Mouse (Mus musculus): Measurements from ENCODE around the gene Sdk1. TPM values are rescaled to one million over a fixed set of nuclear protein-coding genes. Genes with fewer than 3 reads are reported as not detected.

The Sdk1 gene
- total RNA-seq, 2 experiments from 2014 or later = not detected

DNA sequence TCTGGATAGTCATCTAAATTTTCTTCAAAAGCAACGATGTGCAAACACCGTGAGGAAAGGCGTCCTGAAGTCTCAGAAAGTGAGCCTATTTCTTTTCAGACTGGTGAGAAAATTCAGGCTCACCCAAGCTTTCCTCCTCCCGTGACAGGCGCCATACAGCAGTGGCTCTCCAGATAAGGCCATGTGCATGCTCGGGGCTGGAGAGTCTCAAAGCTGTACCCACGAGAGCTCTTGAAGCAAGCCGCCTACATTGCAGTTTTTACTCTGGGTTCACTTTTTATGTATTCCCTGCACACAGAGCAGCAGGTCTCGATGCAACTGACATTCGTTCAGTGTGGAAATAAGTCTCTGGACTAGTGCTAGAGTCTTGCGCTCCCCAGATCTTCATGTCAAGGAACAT is 171.7 kb downstream of the Sdk1 start:
- no peak for ATAC-seq (replicated peaks; ENCODE audit: low FRiP score, low TSS enrichment, poor library complexity, severe bottlenecking)

DNA sequence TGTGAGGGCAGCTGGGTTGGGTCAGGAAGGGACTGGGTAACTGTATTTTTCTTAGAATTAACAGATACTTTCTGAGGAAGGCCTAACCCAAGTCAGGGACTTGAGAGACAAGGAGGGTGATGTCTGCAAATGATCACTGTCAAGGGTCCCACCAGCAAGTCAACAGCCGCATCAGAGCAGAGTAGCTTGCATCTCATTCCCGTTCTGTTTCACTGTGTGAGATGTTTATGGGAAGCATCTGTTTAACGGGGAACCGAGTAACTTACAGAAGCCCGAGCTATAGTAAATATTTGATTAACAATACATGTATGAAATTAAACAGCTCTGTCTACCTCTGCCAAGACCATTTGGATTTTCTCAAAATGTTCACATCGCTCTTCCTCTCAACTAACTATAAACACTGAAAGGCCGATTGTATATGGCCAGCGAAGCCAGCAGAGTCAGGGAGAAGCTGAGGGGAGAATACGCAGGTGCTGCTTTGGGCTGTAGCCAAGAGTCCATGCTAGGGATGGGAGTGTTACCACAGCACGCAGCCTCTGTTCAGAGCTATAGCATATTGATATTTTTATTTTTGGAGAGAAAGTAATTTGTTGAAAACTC is 174.5 kb downstream of the Sdk1 start:
- no peak for ATAC-seq (replicated peaks; ENCODE audit: low FRiP score, low TSS enrichment, poor library complexity, severe bottlenecking)

DNA sequence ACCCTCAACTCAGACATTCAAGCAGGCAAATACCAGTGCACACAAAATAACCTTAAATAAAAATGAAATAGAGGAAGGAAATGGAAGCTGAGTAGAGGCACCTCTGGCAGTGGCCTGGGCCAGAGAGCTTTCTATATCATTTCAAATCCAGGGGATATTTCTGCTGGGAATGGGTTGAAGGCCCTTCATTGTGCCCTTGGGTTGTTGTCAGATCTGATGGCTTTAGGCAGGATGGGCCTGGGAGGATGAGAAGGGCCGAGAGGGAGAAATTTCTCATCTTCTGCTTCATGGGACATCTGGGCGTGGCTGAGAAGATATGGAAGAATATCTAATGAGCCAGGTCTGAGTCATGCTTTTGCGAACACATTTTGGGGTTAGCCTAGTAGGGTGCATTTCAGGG is 186.8 kb downstream of the Sdk1 start:
- ATAC-seq (replicated peaks; ENCODE audit: low FRiP score, low TSS enrichment, poor library complexity, severe bottlenecking) = no peak

DNA sequence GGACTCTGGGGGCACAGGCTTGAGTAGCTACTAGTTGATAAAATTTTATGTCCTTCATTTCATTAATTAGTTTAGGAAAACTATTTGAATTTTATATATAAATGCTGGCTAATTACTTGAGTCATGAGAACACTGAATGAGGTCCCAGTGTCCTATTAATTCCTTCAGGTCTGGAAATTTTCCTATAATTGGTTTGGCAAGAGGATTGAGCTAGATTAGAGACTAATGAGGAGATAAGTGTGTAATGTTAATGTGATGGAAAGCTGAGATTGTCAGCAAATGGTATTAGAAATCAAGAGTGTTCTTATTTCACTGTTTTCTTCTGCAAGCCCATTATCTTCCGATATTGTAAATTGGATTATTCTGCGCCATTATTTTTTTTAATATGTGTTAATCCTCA is 192.0 kb downstream of the Sdk1 start:
- ATAC-seq (replicated peaks; ENCODE audit: low FRiP score, low TSS enrichment, poor library complexity, severe bottlenecking) = no peak

DNA sequence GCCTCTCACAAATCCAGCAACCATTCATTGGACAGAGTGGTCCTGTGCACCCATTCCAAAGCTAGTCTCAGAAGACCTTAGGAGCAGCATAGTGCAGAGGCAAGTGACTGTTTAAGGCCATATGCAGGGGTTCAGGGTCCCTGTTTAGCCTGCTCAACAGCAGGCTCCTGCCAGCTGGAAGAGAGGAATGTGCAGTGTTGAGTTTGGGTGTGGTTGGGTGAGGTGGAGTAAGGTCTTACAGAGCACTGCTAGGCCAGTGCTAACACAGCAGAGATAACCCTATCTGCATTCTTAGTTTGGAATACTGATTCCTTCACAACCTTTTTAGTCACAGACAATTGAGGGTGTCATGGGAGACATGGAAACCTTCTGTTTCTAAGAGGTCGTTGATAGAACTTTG is 206.0 kb downstream of the Sdk1 start:
- ATAC-seq (replicated peaks; ENCODE audit: low FRiP score, low TSS enrichment, poor library complexity, severe bottlenecking) = no peak

DNA sequence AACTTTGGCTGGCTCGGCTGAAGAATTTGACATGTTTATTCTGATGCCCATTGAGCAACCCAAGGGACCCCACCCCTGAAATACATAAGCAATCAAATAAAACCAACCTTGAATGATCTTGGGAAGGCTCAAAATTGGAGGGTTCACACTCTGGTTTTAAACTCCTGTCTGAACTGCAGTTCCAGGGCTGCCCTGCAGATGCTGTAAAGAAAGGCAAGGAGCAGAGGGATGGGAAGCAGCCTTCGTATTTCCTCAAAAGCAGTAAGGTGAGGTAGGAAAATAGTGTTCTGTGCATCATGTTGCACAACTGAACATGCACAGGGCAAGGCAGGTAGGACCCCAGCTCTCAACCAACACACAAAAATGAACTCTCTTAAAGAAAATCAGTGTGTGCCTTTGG is 222.1 kb downstream of the Sdk1 start:
- ATAC-seq (replicated peaks; ENCODE audit: low FRiP score, low TSS enrichment, poor library complexity, severe bottlenecking) = no peak

DNA sequence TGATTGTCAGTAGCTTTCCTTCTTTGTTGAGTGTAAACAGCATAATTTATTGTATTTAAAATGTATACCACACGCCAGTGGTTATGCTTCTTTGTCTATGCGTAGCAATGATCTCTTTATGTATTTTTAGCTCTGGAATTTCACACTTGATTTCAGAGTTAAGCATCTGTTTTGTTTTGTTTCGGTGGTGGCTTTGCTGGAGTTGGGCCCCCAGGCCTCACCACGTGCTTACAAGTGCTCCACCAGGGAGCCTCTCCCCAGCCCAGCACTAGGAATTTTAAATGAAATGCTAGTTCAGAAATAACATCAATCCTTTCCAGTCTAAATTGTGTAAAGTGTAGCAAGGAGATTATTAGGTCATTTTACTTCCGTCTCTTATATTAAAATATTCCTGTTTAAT is 227.5 kb downstream of the Sdk1 start:
- no peak for ATAC-seq (replicated peaks; ENCODE audit: low FRiP score, low TSS enrichment, poor library complexity, severe bottlenecking)

DNA sequence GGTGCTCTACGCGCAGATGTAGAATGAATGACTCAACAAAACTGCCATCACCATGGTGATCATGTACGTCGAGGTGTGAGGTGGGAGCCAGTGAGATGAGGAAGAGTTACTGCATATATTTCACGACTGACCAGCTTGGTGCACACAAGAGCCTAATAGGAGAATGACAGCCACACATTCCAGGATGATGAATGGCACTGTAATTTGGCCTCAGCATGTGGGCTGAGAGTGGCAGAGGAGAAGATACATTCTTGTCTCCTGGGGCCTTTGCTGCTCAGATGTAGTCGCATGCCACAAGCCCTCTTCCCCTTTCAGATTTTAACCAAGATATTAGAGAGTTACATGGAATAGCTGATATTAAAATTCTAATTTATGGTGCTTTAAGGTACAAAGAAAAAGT is 264.0 kb downstream of the Sdk1 start:
- no peak for ATAC-seq (replicated peaks; ENCODE audit: low FRiP score, low TSS enrichment, poor library complexity, severe bottlenecking)

DNA sequence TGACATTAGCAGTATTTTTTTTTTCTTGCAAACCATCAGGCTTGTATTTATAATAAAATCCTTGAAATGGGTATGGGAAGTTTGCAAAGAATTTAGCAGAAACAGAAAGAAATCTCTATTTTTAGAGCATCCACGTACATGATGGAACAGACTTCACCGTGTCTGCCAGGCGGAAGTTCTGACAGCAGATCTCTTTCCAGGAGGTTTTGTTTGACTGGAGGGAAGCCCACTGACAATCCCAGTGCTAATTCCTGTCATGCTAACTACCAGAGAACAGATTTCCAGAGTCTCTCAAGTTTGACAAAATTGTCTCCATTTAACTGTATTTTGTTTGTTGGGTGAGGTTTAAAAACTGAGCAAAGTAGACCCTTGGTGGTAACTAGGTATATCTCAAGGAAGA is 265.1 kb downstream of the Sdk1 start:
- no peak for ATAC-seq (replicated peaks; ENCODE audit: low FRiP score, low TSS enrichment, poor library complexity, severe bottlenecking)

DNA sequence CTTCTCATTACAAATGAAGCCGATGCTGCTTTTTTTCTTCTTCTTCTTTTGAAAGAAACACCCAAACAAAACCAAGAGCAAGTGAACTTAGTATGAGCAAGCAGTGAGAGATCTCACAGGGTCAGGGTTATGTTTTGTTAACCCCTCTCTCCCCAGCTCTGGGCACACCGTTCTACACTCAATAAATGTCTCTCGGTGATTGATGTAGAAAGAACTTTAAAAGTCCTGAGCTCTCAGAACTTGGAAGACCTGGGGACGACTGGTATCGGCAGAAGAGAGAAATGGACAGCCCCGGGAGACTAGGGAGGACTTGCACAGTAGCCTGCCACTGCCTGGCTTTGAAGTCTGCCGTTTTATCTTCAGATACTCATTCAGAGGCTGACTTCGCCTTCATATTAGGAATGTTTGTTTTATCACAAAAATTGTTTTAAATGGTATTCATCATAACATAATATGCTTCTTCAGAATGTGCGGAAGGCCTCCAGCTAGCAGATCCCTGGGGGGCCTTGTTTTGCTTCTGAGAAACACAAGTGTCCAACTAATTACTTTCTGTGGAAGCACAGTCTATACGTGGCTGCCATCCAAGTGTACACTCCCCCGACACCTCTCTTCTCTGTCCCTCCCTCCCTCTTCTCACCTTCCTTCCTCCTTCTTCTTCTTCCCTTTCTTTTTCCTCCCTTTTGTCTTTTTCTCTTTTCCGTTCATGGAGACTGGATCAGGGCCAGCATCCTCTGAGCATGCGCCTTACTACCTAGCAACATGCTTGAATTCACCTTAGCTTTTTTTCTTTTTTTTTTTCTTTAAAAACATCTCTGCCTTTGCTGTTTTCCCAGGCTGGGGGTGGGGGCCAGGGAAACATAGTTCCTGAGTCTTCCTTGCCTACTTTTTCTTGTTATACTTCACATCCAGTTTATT is 283.8 kb downstream of the Sdk1 start:
- ATAC-seq (replicated peaks; ENCODE audit: low FRiP score, low TSS enrichment, poor library complexity, severe bottlenecking) = no peak

DNA sequence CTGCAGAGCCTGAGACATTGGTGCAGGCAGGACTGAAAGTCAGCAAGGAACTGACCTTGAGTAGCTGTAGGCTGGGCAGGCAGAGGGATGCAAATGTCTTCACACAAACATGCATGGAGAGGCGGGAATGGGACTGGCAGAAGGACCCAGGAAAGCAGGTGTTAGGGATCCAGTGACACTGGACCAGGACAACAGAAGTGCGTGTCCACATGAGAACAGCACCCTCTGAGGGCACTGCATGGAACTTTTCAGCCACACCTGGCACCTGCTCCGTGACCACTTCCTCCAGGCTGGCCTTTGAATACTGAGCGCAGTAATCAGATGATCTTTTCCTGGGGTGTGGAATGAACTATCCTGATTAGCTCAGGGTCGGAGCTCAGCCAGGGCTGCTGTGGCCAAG is 298.9 kb downstream of the Sdk1 start:
- no peak for ATAC-seq (replicated peaks; ENCODE audit: low FRiP score, low TSS enrichment, poor library complexity, severe bottlenecking)

DNA sequence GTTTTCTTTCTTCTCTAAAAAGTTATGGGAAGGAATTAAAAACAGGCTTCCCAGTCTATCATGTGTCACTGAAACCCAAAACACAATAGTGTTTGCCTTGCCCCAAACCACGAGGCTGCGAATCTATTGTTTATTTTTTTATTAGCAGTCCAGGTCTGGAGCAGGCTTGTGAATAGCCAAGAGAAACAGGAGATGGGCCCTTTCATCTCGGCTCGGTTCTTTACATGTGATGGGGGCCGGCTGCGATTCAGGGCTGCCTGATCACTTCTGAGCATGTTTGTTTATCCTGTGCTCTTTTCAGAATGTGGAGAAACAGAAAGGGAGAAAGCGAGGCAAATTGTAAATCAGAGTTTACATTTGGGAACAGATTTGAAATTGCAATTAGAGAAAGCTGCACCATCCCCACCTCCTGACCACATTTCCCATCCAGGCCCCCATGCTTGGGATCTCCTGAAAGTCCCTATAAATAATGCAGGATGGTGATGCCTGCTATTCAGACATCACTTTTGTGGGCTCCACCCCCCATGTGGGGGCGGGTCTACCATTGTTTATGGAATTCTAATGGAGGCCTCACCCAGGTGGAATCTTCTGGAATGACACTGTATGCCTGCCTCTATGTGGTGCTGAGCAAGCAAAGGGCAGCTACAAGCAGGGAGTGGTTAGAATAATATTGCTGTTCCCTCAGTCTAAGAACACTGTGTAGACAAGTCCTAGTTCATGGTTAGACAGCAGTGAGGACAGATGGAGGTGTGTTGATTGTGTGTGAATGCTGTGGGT is 301.8 kb downstream of the Sdk1 start:
- ATAC-seq (replicated peaks; ENCODE audit: low FRiP score, low TSS enrichment, poor library complexity, severe bottlenecking) = no peak

DNA sequence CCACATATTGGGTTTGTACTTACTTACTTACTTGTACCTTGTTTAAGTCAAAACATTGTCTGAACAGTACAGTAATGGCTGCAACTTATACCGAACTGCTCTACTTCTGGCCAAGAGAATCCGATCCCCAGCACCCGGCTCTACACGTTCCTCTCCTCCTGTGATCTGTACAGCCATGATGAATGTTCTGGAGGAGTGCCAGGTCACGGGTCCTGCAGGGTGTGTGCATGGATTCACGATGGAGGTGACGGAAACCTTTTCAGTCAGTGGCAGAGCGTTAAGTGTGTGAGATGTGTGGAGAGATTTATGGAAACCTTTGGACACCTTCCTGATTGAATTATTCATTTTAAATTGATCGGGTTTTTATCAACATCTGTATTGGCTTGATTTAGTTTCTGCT is 312.2 kb downstream of the Sdk1 start:
- no peak for ATAC-seq (replicated peaks; ENCODE audit: low FRiP score, low TSS enrichment, poor library complexity, severe bottlenecking)

DNA sequence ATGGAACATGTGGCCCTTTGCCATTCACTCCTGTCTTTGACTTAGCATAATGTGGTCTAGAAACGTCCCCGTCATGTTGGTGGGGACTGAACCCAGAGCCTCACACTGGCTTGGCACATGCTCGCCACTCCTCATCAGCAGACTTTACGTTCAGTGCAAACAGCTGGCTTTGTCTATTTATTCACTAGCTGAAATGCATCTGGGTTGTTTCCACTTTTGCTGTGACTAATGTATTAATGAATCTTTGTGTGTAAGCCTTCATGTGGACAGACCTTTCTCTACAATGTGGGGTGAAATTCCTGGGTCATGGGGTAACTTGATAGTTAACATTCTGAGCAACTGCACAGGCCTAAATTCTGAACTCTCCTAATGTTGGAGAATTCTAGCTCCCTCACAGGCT is 317.4 kb downstream of the Sdk1 start:
- no peak for ATAC-seq (replicated peaks; ENCODE audit: low FRiP score, low TSS enrichment, poor library complexity, severe bottlenecking)

DNA sequence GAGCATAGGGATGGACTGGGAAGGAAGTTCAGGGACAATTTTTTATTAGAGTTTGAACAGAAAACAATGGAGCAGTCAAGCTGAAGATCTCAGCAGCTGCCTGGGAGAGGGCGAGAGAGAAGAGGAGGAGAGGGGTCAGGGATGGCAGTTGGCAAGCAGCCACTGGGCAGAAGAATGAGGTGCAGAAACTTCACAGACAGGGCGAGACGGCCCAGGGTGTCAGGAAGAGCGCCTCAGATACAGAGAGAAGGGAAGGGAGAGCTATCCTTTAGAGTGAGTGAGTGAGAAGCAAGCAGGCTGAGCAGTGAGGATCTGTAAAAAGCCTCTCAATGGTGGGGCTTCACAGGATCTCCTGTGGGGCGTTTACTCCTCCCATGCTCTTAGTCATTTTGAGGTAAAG is 319.0 kb downstream of the Sdk1 start:
- no peak for ATAC-seq (replicated peaks; ENCODE audit: low FRiP score, low TSS enrichment, poor library complexity, severe bottlenecking)

DNA sequence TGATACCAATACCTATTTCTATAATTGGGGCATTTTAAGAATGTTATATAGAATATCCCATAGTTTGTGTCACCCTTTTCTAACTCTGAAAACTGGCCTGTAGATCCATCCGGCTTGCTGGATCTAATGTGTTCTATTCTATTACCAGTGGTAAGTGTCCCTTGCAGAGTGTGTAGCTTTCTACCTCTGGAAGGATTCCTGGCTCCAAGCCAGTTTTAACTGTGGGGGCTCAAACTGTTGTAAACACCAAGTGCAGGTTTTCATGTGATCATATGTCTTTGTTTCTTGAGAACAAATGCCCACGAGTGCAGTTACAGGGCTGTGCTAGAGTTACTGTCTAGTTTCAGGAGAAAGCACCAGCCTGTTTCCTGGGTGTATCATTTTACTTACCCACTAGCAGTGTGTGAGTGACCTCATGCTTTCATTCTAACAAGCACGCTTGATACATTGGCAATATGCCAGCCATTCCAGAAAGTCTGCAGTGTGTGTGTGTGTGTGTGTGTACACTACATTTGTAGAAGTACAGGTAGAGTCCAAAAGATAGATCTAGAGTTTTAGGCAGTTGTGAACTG is 320.8 kb downstream of the Sdk1 start:
- no peak for ATAC-seq (replicated peaks; ENCODE audit: low FRiP score, low TSS enrichment, poor library complexity, severe bottlenecking)

DNA sequence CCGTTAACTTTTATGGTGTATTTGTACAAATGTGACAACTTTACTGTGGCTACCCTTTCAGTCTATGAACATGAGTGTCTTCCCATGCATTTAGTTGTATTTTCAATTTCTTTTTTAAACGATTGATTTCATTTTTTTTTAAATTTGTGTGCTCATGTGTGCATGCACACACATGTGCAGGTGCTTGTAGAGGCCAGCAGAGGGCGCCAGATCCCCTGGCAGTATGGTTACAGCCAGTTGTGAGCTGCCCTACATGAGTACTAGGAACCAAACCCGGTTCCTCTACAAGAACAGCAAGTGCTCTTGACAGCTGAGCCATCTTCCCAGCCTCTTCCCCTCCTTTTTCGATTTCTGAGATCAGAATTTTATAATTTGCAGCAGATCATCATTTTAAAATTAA is 322.9 kb downstream of the Sdk1 start:
- no peak for ATAC-seq (replicated peaks; ENCODE audit: low FRiP score, low TSS enrichment, poor library complexity, severe bottlenecking)

DNA sequence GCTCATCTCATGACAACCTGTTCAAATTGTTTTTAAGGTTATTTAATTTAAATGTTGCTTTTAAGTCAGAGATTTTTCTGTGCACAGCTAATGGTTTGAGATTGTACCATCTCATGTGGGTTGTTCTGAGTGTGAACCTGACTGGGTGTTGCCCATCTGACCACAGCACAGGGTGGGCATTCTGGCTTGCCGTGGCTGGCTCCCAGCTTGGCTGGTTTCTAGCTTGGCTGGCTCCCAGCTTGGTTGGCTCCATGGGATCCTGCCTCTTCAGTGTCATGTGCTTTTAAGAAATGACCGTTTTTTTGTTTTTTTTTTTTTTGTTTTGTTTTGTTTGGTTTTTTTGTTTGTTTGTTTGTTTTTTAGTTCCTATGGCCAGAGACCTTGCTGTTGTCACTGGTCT is 326.8 kb downstream of the Sdk1 start:
- ATAC-seq (replicated peaks; ENCODE audit: low FRiP score, low TSS enrichment, poor library complexity, severe bottlenecking) = no peak

DNA sequence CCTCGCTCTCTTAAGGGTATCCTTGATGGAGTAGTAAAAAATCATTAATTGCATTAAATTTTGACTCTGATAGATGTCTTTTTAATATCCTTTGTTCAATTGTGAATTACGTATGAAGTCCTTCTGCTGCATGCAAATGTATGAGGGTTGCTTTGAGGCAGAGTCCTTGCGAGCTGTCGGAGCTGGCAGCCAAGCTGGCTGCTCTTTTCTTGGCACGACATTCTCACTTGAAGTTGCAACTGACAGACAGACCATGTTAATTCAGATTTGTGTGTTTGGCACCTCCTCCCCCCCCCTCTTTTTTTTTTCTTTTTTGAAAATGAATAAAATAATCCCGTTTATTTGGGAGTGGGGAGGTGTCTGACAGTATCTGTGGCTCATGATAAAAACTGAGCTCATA is 329.2 kb downstream of the Sdk1 start:
- no peak for ATAC-seq (replicated peaks; ENCODE audit: low FRiP score, low TSS enrichment, poor library complexity, severe bottlenecking)

DNA sequence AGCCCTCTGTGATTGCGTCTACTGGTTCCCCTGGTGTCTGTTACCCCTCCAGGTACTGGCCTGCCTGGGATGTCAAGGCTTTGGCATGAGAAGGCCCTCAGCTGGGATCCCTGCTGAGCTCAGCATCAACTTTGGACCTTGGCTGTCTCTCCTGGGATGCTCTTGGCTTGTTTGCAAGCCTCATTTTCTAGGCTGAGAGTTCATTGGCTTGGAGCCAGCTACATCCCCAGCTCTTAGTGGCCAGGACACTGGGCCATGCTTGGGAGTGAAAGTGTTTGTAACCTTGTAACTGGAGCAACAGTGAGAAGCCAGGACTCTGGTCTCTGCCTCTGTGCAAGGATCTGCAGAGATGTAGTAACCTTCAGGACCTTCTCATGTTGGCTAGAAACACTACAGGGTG is 333.0 kb downstream of the Sdk1 start:
- no peak for ATAC-seq (replicated peaks; ENCODE audit: low FRiP score, low TSS enrichment, poor library complexity, severe bottlenecking)
